Mouse (Mus musculus): ENCODE results near the gene Ap1g2. TPM values are rescaled to one million over a fixed set of nuclear protein-coding genes. Genes with fewer than 3 reads are reported as not detected.

Gene Ap1g2
- polyA plus RNA-seq, 1 experiment from 2014 or later = 21.0 TPM

DNA sequence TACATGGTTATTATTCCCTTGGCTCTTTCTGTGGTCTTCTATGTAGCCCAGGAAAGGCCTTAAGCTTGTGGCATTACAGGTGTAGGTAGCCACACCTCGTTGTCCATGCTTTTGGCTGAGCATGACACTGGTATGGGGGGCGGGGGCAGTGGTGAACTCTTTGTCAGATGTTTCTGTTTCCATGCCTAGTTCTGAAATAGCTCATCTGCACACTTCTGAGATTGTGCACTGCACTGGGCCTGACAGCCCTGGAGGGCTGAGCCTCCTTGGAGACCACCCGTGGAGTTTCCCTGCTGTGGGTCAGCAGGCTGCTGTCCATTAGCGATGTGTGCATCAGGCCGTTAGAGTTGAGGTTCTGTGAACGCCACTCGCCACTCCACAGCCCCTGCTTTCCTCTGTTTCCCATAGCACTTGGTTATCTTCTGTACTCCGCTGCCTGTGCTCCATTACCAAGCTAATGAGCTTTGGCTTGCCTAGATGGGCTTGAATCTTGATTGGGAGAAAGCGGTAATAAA, 9.8 kb downstream of the Ap1g2 start:
- Histone ChIP-seq H3K9me3 (no peaks in the 10 kb centered on the region), H3K27me3 (no peaks in the 10 kb centered on the region), H3K4me2 (0 out of 2 replicates have a peak overlapping the region, but pooled peaks have one; percentile 1), H3K36me3 (peaks cover 36% of the 10 kb centered on the region), H3K9ac (peak overlapping the region; percentile 53; the same call in 1 of the 2 replicates), H3K27ac (no peak overlapping the region), H3K4me1 (peaks cover 24% of the 10 kb centered on the region), H3K4me3 (no peak overlapping the region)
- WGBS = 58% methylated on average over 9 of the region's 9 CpGs
- ATAC-seq (ENCODE audit: insufficient number of reproducible peaks, insufficient read depth, low FRiP score, low TSS enrichment, low read depth) = no peak

DNA sequence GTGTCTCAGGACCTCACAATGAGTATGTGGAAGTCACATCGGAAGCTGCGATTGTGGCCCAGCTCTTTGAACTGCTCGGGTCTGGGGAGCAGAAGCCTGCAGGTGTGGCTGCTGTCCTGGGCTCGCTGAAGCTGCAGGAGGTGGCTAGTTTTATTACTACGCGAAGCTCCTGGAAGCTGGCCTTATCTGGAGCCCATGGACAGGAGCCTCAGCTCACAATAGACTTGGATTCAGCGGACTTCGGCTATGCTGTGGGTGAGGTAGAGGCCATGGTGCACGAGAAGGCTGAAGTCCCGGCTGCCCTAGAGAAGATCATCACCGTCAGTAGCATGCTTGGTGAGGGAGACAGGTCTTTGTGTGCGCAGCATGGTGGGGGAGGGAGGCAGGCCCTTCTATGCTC, 10.7 kb downstream of the Ap1g2 start:
- ATAC-seq (ENCODE audit: insufficient number of reproducible peaks, insufficient read depth, low FRiP score, low TSS enrichment, low read depth) = no peak

GRCm38 (mm10) chr14:55095263-55095662, 11.1 kb downstream of the Ap1g2 start:
- Histone ChIP-seq H3K27ac (peak overlapping the region; percentile 73; the same call in 1 of the 2 replicates), H3K9ac (peak overlapping the region; percentile 73), H3K36me3 (peaks cover 24% of the 10 kb centered on the region), H3K4me1 (peaks cover 34% of the 10 kb centered on the region), H3K27me3 (no peaks in the 10 kb centered on the region), H3K4me3 (peak overlapping the region; percentile 66), H3K9me3 (no peaks in the 10 kb centered on the region), H3K4me2 (peak overlapping the region; percentile 68)
- 54% methylated on average over 9 of the region's 9 CpGs for WGBS
- no peak for ATAC-seq (ENCODE audit: insufficient number of reproducible peaks, insufficient read depth, low FRiP score, low TSS enrichment, low read depth)

More for the DNA sequence above, 10.7 kb downstream of the Ap1g2 start:
- H3K4me2 ChIP-seq = peak overlapping the region; percentile 68
- H3K9me3 ChIP-seq = no peaks in the 10 kb centered on the region
- peaks cover 33% of the 10 kb centered on the region for H3K4me1 ChIP-seq
- H3K36me3 ChIP-seq = peaks cover 28% of the 10 kb centered on the region
- H3K27ac ChIP-seq = no peak overlapping the region
- peak overlapping the region; percentile 73 for H3K9ac ChIP-seq
- 71% methylated on average over 12 of the region's 12 CpGs for WGBS
- peak overlapping the region; percentile 66 for H3K4me3 ChIP-seq
- H3K27me3 ChIP-seq = no peaks in the 10 kb centered on the region

GRCm38 (mm10) chr14:55094704-55095231, 11.6 kb downstream of the Ap1g2 start, which contains the start of gene Thtpa:
Thtpa (plus strand) TSS chr14:55094784.
- under 1% methylated on average over 30 of the region's 30 CpGs for WGBS
- peak within 1 kb of the TSS; percentile 68 for H3K4me2 ChIP-seq
- H3K9ac ChIP-seq = peak within 1 kb of the TSS; percentile 73
- peak; percentile 48; the same call in 1 of the 2 replicates for ATAC-seq (ENCODE audit: insufficient number of reproducible peaks, insufficient read depth, low FRiP score, low TSS enrichment, low read depth)
- H3K36me3 ChIP-seq = peaks cover 20% of the 10 kb centered on the region
- peaks cover 34% of the 10 kb centered on the region for H3K4me1 ChIP-seq
- peak within 1 kb of the TSS; percentile 73 for H3K27ac ChIP-seq
- peak within 1 kb of the TSS; percentile 66 for H3K4me3 ChIP-seq
- no peaks in the 10 kb centered on the region for H3K27me3 ChIP-seq
- H3K9me3 ChIP-seq = no peaks in the 10 kb centered on the region

GRCm38 (mm10) chr14:55093927-55094326, 12.5 kb downstream of the Ap1g2 start:
- H3K27me3 ChIP-seq = no peaks in the 10 kb centered on the region
- no peak overlapping the region for H3K4me3 ChIP-seq
- no peak for ATAC-seq (ENCODE audit: insufficient number of reproducible peaks, insufficient read depth, low FRiP score, low TSS enrichment, low read depth)
- peaks cover 18% of the 10 kb centered on the region for H3K36me3 ChIP-seq
- H3K4me2 ChIP-seq = peak overlapping the region; percentile 68
- H3K4me1 ChIP-seq = peaks cover 34% of the 10 kb centered on the region
- 45% methylated on average over 6 of the region's 6 CpGs for WGBS
- H3K9me3 ChIP-seq = no peaks in the 10 kb centered on the region
- no peak overlapping the region for H3K27ac ChIP-seq
- H3K9ac ChIP-seq = no peak overlapping the region

- Histone ChIP-seq H3K4me1 (peaks cover 32% of the 10 kb centered on the region), H3K4me2 (peak within 1 kb of the TSS; percentile 78), H3K9me3 (no peaks in the 10 kb centered on the region), H3K27ac (peak within 1 kb of the TSS; percentile 66), H3K27me3 (no peaks in the 10 kb centered on the region), H3K9ac (peak within 1 kb of the TSS; percentile 79), H3K36me3 (no peaks in the 10 kb centered on the region; the same call in 1 of the 2 replicates), H3K4me3 (peak within 1 kb of the TSS; percentile 60)
- peak; percentile 88 for ATAC-seq (ENCODE audit: insufficient number of reproducible peaks, insufficient read depth, low FRiP score, low TSS enrichment, low read depth)
- WGBS = under 1% methylated on average over 33 of the region's 34 CpGs
Observed at GRCm38 (mm10) chr14:55092011-55092577, 14.3 kb downstream of the Ap1g2 start, which contains the start of gene Zfhx2. Zfhx2 (minus strand) TSS chr14:55092324.

DNA sequence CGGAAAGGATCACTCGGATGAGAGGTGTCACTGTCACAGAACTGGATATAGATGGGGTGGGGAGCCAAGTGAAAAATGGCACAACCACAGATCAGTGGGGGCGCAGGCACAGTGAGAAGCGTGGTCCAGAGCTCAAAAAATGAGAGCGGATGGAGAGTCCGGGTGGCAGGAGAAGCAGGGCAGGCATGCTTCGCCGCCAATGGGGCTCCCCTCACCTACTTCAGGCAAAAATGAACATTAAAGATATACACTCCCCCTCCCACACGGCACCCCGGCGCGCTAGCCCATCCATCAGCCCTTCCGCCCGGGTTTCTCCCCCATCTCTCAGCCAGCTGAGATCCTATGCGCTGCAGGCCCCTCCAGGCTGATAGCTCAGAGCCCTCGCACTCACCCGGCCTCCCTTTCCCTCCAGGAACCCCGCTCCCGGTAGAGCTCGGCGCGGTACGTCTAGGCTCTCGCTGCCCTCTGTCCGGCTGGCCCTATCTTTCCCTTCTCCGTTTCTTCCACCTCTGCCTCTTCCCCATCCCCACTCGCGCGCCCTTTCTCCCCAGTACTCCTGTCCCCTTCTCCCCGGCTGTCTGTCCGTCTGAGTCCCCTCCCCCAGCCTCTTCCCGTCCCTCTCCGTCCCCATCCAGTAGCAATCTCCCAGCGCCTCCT, 15.1 kb downstream of the Ap1g2 start:
- Histone ChIP-seq H3K9me3 (no peaks in the 10 kb centered on the region), H3K4me1 (peaks cover 24% of the 10 kb centered on the region), H3K27ac (peak overlapping the region; percentile 66; the same call in 1 of the 2 replicates), H3K4me3 (peak overlapping the region; percentile 60), H3K4me2 (peak overlapping the region; percentile 78), H3K9ac (peak overlapping the region; percentile 79), H3K36me3 (no peaks in the 10 kb centered on the region), H3K27me3 (no peaks in the 10 kb centered on the region)
- ATAC-seq (ENCODE audit: insufficient number of reproducible peaks, insufficient read depth, low FRiP score, low TSS enrichment, low read depth) = no peak
- WGBS = 3% methylated on average over 34 of the region's 34 CpGs

DNA sequence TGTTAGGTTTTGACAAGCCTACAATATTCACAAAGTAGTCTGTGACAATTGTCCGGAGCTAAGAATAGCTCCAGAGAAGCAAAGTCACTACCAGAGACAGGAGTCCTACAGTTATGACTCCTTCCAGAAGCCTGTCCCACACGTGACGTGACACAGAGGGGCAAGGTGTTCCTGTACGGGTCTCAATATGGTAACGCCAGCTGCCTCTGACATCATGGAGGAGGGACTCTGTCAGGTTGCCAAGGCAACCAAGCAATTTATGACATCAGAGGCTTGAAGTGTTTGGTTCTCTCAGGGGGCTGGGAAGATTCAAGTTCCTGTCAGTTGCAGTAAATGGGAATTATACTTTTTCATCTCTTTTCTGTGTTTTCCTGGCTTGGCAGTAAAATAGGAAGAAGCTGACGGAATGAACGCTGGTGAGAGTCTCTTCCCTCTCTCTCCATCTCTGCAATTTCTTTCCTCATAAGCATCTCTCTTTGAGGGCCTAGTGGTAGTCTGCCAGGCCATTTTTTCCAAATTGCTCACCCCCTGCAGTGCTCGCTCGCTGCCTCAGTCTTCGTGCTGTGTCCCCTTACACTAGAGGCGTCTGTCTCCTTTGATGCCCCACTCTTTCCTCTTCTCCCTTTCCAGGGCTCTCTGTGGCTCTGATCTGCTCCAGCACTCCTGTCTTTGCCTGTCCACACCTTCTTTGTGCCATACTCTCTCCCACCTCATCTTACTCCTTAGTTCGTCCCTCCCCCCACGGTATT, 17.0 kb downstream of the Ap1g2 start:
- H3K9me3 ChIP-seq = no peaks in the 10 kb centered on the region
- no peaks in the 10 kb centered on the region for H3K36me3 ChIP-seq
- ATAC-seq (ENCODE audit: insufficient number of reproducible peaks, insufficient read depth, low FRiP score, low TSS enrichment, low read depth) = no peak
- H3K27ac ChIP-seq = no peak overlapping the region
- no peaks in the 10 kb centered on the region for H3K27me3 ChIP-seq
- no peak overlapping the region for H3K4me3 ChIP-seq
- 63% methylated on average over 13 of the region's 13 CpGs for WGBS
- peaks cover 18% of the 10 kb centered on the region for H3K4me1 ChIP-seq
- no peak overlapping the region for H3K4me2 ChIP-seq
- H3K9ac ChIP-seq = no peak overlapping the region

GRCm38 (mm10) chr14:55086009-55086514, 20.3 kb downstream of the Ap1g2 start:
- Histone ChIP-seq H3K9ac (no peak overlapping the region), H3K4me3 (no peak overlapping the region), H3K27ac (no peak overlapping the region), H3K27me3 (no peaks in the 10 kb centered on the region), H3K36me3 (no peaks in the 10 kb centered on the region), H3K4me1 (peaks cover 8% of the 10 kb centered on the region), H3K9me3 (no peaks in the 10 kb centered on the region), H3K4me2 (no peak overlapping the region)
- ATAC-seq (ENCODE audit: insufficient number of reproducible peaks, insufficient read depth, low FRiP score, low TSS enrichment, low read depth) = no peak
- WGBS = 85% methylated on average over 6 of the region's 6 CpGs

DNA sequence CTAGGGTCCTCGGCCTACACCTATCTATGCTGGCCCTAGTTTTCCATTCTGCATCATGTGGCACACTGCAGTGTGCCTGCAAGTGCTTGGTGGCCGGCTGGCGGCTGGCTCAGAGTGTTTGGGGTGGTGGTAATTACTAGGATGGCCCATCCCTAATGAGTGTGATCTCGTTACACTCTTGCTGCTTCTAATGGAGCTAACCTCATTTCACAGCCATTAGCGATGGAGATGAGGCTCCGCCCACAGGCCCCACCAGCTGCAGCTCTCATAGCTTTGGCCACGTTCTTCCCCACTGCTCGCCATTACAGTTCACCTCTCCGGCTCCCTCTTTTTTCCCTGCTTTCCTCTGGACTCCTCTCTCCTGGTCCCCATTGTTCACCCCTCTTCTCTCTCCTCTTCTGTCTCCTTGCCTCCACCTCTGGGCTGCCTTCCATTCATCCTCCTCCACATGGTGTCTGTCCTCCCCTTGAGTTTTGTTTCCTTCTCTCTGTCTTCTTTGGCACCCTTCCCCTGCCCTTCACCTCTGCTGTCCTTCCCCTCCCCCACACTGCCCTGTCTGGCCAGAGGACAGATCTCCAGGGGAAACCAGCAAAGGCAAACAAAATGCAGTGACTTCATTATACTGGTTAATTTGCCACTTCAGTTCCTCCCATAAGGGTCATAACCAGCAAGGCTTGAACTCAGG, 20.9 kb downstream of the Ap1g2 start:
- no peaks in the 10 kb centered on the region for H3K27me3 ChIP-seq
- H3K4me1 ChIP-seq = peaks cover 4% of the 10 kb centered on the region; the same call in 1 of the 2 replicates
- no peaks in the 10 kb centered on the region for H3K36me3 ChIP-seq
- H3K27ac ChIP-seq = no peak overlapping the region
- H3K4me2 ChIP-seq = no peak overlapping the region
- no peak for ATAC-seq (ENCODE audit: insufficient number of reproducible peaks, insufficient read depth, low FRiP score, low TSS enrichment, low read depth)
- no peaks in the 10 kb centered on the region for H3K9me3 ChIP-seq
- H3K9ac ChIP-seq = no peak overlapping the region
- WGBS = 39% methylated on average over 9 of the region's 9 CpGs
- H3K4me3 ChIP-seq = no peak overlapping the region
